Mouse (Mus musculus) adrenal gland (tissue): ENCODE results near the gene Fmod.

Experiments
- intact Hi-C: fragments of 180-260 bp; cut with DNase I; formaldehyde crosslinking; loops from one replicate; pipeline ENCODE4 v1.15.1; 2025
- long read RNA-seq, 2 experiments: library from polyadenylated mRNA; unstranded; transcript quantifications; one replicate each; pipeline ENCODE4 v2.0.0; 2020; ENCODE audit warnings: borderline replicate concordance in 1 of 2; ENCODE audit not compliant: insufficient replicate concordance in 1 of 2

The Fmod gene
- long read RNA-seq, experiment 1, partial matches to known transcripts = 2 of 5 reads
- long read RNA-seq, experiment 1, other reads (novel, unspliced or antisense) = 0 of 5 reads
- long read RNA-seq, experiment 2, partial matches to known transcripts = 1 of 3 reads
- long read RNA-seq, experiment 2, other reads (novel, unspliced or antisense) = 0 of 3 reads

DNA sequence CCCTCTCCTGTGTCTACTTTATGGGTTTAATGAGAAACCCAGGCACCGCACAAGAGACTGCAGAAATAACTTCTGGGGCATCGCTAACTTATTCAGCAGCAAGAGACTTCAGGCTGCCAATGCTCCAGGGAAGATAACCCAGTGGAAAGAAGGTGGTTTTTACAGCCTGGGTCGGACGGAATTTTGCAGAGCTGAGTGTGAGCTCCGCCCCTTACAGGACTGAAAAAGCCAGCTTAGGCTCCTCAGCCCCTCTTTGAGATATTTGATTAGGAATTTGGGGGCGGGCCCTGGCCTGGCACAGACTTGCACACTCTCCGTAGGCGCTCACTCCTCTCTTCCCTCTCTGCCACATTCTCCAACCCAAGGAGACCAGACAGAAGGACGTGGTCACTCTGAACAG, at the start of gene Fmod:
Gene Fmod, plus strand, starts transcription at position 83 of the 400 bp plus-strand sequence.
- intact Hi-C loops = no loop called here

DNA sequence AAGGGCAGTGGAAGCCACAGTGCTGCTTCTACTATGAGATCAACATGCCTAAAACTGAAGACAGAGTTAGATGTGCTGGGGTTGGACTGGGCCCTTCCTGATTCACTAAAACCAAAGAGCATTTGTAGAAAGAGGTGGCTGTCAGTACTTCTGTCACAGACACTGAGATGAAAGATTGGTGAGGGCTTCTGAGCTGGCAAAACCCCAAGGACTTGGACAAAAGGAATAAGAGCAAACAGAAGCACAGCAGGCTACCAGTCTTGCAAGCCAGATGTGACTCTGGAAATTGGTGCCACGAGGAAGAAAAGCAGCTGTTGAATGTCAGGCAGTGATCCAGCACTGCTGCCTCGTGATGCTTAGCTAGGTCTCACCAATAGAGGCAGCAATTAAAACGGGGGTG, 48.2 kb upstream of the Fmod start:
- intact Hi-C loops = no loop called here

- intact Hi-C loops = no loop called here
Observed at GRCm38 (mm10) chr1:133991277-133991676, 45.8 kb upstream of the Fmod start.

DNA sequence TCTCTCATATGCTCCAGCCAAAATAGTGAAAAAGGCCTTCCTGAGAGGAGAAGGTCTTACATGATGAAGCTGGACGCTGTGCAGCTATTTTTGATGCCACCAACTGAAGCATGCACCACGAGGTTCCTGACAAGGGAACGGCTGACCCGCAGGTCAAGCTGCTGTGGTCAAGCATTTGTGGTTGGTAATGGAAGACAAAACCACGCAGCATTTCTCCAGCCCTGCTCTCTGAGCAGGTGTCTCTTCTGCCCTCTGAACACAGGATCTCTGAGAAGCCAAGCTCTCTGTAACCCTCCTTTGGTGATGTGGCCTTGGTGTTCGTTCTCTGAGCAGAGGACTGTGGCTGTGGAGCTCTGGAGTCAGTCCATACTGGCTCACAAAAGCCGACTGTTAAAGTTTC, 31.6 kb upstream of the Fmod start:
- intact Hi-C loops = no loop called here

DNA sequence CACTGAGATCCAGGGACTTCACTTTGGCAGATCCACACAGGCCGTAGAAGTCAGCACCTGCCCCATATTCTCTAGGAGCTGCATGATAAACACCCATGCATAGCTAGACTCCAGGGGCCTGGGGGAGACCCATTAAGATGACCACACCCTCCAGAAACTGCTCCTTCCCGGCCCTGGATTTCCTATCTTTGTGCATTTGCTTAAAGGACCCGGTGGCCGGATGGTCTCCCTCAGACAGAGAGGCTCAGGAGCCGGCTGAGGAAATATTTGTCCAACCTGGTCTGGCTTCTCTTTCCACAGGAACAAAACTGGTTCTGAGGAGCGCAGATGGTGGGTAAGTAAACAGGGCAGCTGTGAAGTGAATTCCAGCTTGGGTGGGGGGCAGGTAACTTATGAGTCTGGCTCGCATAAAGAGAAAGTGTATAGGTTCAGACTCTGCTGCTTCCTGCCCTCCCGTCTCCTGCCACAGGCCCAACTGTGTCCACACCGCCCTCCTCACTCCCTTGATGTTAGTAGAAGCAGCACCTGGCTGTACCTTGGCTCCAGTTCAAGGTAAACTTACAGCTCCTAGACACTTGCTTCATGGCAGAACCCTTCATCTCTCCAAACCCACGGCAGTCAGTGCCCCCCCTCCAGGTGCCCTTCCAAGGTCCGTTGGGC, 30.8 kb upstream of the Fmod start:
- intact Hi-C loops = no loop called here

- intact Hi-C loops = no loop called here
Observed at GRCm38 (mm10) chr1:134024293-134024971, 12.6 kb upstream of the Fmod start.

DNA sequence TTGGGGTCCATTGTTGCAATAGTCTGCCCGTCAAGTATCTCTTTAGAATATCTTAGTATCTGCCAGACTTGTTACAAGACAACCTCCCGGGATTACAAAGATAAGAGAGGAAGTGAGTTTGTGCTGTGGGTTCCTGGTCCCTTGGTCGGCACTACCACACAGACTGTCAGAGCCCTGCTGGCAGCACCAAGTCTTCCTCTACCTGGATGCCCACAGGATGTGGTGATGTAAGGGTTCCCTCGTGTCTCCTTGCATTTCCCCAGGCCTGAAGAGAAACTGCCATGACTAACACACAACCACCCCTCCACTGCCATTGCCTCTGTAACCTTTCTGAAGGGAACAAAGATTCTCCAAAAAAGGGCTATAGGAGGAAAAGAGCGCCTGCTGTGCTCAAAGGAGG, 11.1 kb upstream of the Fmod start:
- intact Hi-C loops = no loop called here

GRCm38 (mm10) chr1:134026741-134027140, 10.3 kb upstream of the Fmod start:
- intact Hi-C loops = no loop called here

- intact Hi-C loops = no loop called here
Observed at GRCm38 (mm10) chr1:134028161-134028846, 8.8 kb upstream of the Fmod start.

DNA sequence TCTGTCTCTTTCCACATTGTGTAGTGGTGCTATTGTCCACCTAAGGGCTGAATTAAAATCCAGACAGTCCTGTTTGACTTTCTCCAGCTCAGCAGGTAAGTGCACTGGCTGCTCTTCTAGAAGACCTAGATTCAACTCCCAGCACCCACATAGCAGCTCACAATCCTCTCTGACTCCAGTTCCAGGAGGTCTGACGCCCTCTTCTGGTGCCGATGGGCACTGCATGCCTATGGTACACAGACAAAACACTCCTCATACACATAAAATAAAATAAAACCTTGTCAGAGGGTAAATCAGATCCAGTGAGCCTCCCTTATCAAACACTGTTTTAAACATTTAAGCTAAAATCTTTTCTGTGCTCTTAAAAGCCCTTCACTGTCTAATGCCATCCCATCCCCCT, 562 bp upstream of the Fmod start:
- intact Hi-C loops = no loop called here

DNA sequence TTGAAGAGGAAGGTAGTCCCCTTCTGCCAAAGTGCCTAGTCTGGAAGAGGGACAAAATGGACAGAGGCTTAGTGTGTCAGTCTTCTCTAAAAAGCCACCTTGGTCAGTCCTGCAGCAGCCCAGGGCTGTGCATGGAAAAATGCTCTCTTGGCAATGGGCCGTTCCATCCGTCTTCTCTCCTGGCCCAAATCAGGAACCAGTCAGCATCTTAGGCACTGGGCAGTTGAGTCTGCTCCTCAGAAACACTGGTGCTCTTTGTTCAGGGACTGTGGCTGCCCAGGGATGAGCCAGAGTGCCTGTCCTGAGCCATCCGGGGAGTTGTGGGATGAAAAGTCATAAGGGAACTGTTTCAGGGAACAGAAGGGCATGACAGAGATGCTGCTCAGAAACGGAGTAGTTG, 1.3 kb downstream of the Fmod start:
- intact Hi-C loops = no loop called here

DNA sequence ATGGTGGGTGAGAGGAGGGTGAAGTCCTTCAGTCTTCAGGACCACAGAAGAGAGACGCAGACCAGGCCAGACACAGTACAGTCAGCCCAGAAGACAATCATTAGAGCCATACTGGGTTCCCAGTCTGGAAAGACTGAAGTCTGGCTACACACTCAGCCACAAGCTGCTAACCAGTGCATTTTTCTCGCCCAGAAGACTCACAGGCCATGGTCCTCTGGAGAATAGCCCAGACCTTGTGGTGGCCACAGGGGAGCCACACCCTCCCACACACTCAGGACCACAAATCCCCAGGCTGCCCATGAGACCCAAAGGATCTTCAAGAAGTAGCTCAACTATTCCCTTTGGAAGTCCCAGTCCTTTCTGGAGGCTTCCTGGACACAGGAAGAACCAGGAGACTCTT, 2.3 kb downstream of the Fmod start:
- intact Hi-C loops = no loop called here

- intact Hi-C loops = no loop called here
Observed at GRCm38 (mm10) chr1:134041900-134042299, 4.8 kb downstream of the Fmod start.

- intact Hi-C loops = no loop called here
Observed at GRCm38 (mm10) chr1:134042341-134042740, 5.3 kb downstream of the Fmod start.

DNA sequence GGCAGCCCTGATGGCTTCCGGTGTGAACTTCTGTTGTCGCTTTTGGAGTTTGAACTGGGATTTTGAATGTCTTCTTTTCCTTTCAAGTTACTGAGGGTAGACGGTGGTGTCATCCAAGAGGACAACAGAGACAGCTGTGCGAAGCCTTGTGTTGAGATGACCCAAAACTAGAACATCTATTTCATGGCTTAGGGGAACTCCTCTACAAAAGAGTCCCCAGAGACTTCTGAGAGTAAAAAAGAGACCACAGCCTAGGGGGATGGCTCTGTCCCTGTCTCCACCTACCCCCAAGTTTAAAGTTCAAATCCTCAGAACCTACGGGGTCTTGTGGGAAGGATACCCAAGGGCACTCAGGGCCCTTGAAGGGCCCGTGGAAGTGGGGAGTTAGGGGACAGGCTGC, 7.8 kb downstream of the Fmod start:
- intact Hi-C loops = loop anchor here (1.0 to 2.0 kb wide), 2 partner anchors 84 to 134 kb away; no protein-coding TSS in a partner anchor

DNA sequence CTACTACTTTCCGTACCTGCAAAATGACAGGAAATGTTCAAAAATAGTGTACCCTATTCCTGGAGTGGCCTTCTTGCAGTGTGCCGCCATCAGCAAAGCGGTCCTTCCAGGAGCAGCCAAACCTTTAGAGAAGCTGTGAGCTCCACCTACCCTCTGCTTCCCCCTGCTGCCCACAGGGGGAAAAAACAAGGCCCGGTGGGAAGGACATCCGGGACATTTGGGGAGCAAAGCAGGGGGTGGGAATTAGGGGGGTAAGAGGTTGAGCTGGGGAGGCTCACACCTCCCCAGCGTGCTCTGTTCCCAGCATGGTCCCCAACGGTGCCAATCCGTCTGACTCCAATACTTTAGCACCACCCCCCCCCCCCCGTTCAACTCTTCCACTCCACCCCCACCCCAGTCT, 8.9 kb downstream of the Fmod start:
- intact Hi-C loops = loop anchor here (1.0 to 2.0 kb wide), 2 partner anchors 85 to 135 kb away; no protein-coding TSS in a partner anchor

GRCm38 (mm10) chr1:134046387-134046786, 9.3 kb downstream of the Fmod start:
- intact Hi-C loops = no loop called here

DNA sequence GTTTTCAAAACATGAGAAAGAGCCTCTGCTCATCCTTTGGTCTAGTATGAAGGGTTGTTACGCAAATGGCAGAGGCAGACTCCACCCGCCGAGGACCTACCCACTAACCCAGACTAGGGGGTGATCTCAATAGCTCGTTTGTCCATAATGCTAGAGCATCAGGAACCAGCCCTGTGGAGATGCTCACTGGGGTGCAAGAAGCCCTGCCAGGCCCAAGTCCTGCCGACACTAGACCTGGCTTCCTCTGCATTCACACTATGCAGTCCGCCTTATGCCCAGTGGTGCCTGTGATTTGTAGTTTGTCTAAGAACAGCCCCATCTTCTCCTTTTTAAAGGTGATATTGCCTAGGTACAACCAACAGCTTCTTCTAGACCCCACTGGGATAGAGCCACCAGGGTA, 10.4 kb downstream of the Fmod start:
- intact Hi-C loops = no loop called here

- intact Hi-C loops = loop anchor here (2.0 kb wide), 1 partner anchor 312 kb away; no protein-coding TSS in a partner anchor
Observed at GRCm38 (mm10) chr1:134048759-134049158, 11.7 kb downstream of the Fmod start.

DNA sequence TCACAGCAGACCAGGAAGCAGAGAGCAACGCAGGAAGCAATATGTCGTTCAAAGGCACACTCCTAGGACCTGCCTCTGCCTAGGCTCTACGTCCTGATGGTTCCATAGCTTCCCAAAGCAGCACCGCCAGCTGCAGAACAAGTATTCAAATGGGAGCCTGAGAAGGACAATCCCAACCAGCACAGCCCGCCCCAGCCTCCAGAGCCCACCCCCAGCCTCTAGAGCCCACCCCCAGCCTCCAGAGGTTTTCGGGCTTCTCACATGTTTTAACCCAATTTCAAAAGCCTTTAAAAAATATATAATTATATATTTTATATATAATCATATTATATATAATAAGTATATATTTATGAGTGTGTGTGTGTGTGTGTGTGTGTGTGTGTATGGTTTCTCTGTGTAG, 12.5 kb downstream of the Fmod start:
- intact Hi-C loops = loop anchor here (2.0 kb wide), 1 partner anchor 313 kb away; no protein-coding TSS in a partner anchor

GRCm38 (mm10) chr1:134053207-134053606, 16.2 kb downstream of the Fmod start:
- intact Hi-C loops = loop anchor here (1.0 kb wide), 1 partner anchor 53 kb away; no protein-coding TSS in a partner anchor

- intact Hi-C loops = no loop called here
Observed at GRCm38 (mm10) chr1:134055058-134055457, 18.0 kb downstream of the Fmod start.
